Mouse (Mus musculus): ENCODE data around the gene Arhgap21. TPM values are rescaled to one million over a fixed set of nuclear protein-coding genes. Genes with fewer than 3 reads are reported as not detected.

The Arhgap21 gene
- polyA plus RNA-seq, 1 experiment from 2014 or later: 9.7 TPM

- H3K36me3 ChIP-seq: no peaks in the 10 kb centered on the region
- H3K4me2 ChIP-seq: no peak overlapping the region
- no peaks in the 10 kb centered on the region for H3K27me3 ChIP-seq
- H3K27ac ChIP-seq: no peak overlapping the region
- ATAC-seq (ENCODE audit: insufficient number of reproducible peaks, insufficient read depth, low FRiP score, low TSS enrichment, low read depth): no peak
- H3K4me1 ChIP-seq: peaks cover 51% of the 10 kb centered on the region
- H3K9me3 ChIP-seq: no peaks in the 10 kb centered on the region
- H3K4me3 ChIP-seq: no peak overlapping the region
- H3K9ac ChIP-seq: no peak overlapping the region
Measured at GRCm38 (mm10) chr2:20964461-20964860, 4.2 kb downstream of the Arhgap21 start.

DNA sequence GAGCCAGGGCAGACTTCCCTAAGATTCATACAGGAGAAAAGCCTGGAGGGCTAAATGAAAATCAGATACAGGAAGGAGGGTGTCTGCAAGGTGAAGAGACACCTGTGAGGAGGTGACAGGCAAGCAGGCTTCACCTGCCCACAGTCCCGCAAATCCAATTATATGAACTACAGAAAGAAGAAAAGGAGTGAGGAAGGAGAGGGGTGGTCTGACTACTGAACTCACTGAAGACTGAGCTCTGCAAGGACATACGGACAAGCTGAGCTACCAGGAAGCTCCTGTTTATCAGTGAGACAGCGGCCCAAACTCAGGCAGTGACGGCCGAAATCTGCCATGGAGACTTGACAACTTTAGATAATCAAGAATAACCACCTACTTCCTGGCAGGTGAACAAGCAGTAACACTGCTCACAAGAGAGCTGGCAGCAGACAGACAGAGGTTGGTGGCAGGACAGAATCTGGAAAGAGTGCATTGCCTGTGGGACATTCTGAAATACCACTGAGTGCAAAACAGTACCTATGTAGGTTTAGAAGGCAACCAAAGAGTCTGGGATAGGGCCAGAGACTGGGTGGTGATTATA lies 5.4 kb downstream of the Arhgap21 start:
- Histone ChIP-seq H3K9ac (no peak overlapping the region), H3K36me3 (no peaks in the 10 kb centered on the region), H3K27ac (no peak overlapping the region), H3K4me3 (no peak overlapping the region), H3K4me2 (no peak overlapping the region), H3K27me3 (no peaks in the 10 kb centered on the region), H3K4me1 (peaks cover 51% of the 10 kb centered on the region), H3K9me3 (no peaks in the 10 kb centered on the region)
- whole genome bisulfite sequencing: 78% methylated on average over 5 of the region's 5 CpGs
- no peak for ATAC-seq (ENCODE audit: insufficient number of reproducible peaks, insufficient read depth, low FRiP score, low TSS enrichment, low read depth)

DNA sequence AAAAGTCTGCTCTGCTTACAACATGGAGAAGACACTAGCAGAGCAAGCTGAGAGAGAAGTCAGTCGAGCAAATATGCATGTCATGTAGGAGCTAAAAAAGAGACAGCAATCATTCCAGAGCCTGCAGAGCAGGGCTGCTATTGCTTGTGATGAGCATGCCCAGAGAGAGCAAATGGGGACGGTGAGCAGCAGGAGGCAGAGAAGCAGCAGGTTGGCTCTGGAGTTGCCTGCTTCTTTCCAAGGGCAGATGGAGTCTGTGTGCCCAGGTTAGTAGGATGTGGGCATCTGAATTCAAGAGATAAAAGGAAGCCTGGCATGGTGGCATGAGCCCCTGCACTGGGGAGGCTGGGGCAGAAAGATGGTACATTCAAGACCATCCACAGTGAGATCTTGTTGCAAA lies 6.4 kb downstream of the Arhgap21 start:
- Histone ChIP-seq H3K4me3 (no peak overlapping the region), H3K27ac (no peak overlapping the region)
- 37% methylated on average over 2 of the region's 2 CpGs for WGBS

DNA sequence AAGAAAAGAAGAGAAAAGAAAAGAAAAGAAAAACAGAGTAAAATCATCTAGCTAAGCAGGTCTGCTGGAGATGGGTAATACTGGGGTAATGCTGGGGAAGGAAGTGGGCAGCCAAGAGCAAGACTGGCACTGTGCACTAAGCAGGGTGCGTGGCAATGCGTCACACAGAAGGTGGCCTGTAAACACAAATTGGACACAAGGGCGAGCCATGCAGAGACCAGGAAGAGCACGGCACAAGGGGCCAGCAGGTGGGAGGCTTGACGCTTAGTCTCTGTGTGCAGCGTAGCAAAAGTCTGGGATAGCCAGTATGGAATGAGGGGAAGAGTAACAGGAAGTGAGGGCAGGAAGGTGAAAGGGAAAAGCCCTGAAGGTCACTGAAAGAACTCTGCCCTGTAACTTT lies 6.9 kb downstream of the Arhgap21 start:
- no peak overlapping the region for H3K27ac ChIP-seq
- no peaks in the 10 kb centered on the region for H3K36me3 ChIP-seq
- ATAC-seq (ENCODE audit: insufficient number of reproducible peaks, insufficient read depth, low FRiP score, low TSS enrichment, low read depth): no peak
- H3K9ac ChIP-seq: no peak overlapping the region
- no peak overlapping the region for H3K4me3 ChIP-seq
- peaks cover 45% of the 10 kb centered on the region for H3K4me1 ChIP-seq
- no peaks in the 10 kb centered on the region for H3K9me3 ChIP-seq
- H3K27me3 ChIP-seq: no peaks in the 10 kb centered on the region
- 53% methylated on average over 6 of the region's 6 CpGs for WGBS
- no peak overlapping the region for H3K4me2 ChIP-seq

More for the DNA sequence above, 6.4 kb downstream of the Arhgap21 start:
- no peaks in the 10 kb centered on the region for H3K9me3 ChIP-seq
- no peak overlapping the region for H3K4me2 ChIP-seq
- ATAC-seq (ENCODE audit: insufficient number of reproducible peaks, insufficient read depth, low FRiP score, low TSS enrichment, low read depth): no peak
- H3K27me3 ChIP-seq: no peaks in the 10 kb centered on the region
- H3K4me1 ChIP-seq: peaks cover 49% of the 10 kb centered on the region
- no peak overlapping the region for H3K9ac ChIP-seq
- no peaks in the 10 kb centered on the region for H3K36me3 ChIP-seq

GRCm38 (mm10) chr2:20961295-20961694 lies 7.4 kb downstream of the Arhgap21 start:
- no peak for ATAC-seq (ENCODE audit: insufficient number of reproducible peaks, insufficient read depth, low FRiP score, low TSS enrichment, low read depth)
- H3K27me3 ChIP-seq: no peaks in the 10 kb centered on the region
- H3K9me3 ChIP-seq: no peaks in the 10 kb centered on the region
- peaks cover 40% of the 10 kb centered on the region for H3K4me1 ChIP-seq
- no peak overlapping the region for H3K27ac ChIP-seq
- no peak overlapping the region for H3K9ac ChIP-seq
- WGBS: 56% methylated on average over 8 of the region's 8 CpGs
- no peak overlapping the region for H3K4me3 ChIP-seq
- no peak overlapping the region for H3K4me2 ChIP-seq
- H3K36me3 ChIP-seq: no peaks in the 10 kb centered on the region

GRCm38 (mm10) chr2:20960668-20961035 lies 8.0 kb downstream of the Arhgap21 start:
- Histone ChIP-seq H3K27me3 (no peaks in the 10 kb centered on the region), H3K4me3 (no peak overlapping the region), H3K27ac (no peak overlapping the region), H3K4me1 (peaks cover 33% of the 10 kb centered on the region), H3K4me2 (no peak overlapping the region), H3K9ac (no peak overlapping the region), H3K9me3 (no peaks in the 10 kb centered on the region), H3K36me3 (no peaks in the 10 kb centered on the region)
- 68% methylated on average over 8 of the region's 8 CpGs for WGBS
- no peak for ATAC-seq (ENCODE audit: insufficient number of reproducible peaks, insufficient read depth, low FRiP score, low TSS enrichment, low read depth)

GRCm38 (mm10) chr2:20959906-20960667 lies 8.6 kb downstream of the Arhgap21 start:
- Histone ChIP-seq H3K4me2 (no peak overlapping the region), H3K4me1 (peaks cover 29% of the 10 kb centered on the region), H3K4me3 (no peak overlapping the region), H3K9me3 (no peaks in the 10 kb centered on the region), H3K9ac (no peak overlapping the region), H3K36me3 (no peaks in the 10 kb centered on the region), H3K27me3 (no peaks in the 10 kb centered on the region), H3K27ac (no peak overlapping the region)
- 78% methylated on average over 9 of the region's 9 CpGs for WGBS
- ATAC-seq (ENCODE audit: insufficient number of reproducible peaks, insufficient read depth, low FRiP score, low TSS enrichment, low read depth): no peak

GRCm38 (mm10) chr2:20959045-20959444 lies 9.6 kb downstream of the Arhgap21 start:
- Histone ChIP-seq H3K9ac (no peak overlapping the region), H3K36me3 (no peaks in the 10 kb centered on the region), H3K4me1 (peaks cover 26% of the 10 kb centered on the region), H3K27ac (no peak overlapping the region), H3K4me2 (no peak overlapping the region), H3K9me3 (no peaks in the 10 kb centered on the region), H3K27me3 (no peaks in the 10 kb centered on the region), H3K4me3 (no peak overlapping the region)
- WGBS: 81% methylated on average over 2 of the region's 2 CpGs
- ATAC-seq (ENCODE audit: insufficient number of reproducible peaks, insufficient read depth, low FRiP score, low TSS enrichment, low read depth): no peak

GRCm38 (mm10) chr2:20957995-20958394 lies 10.7 kb downstream of the Arhgap21 start:
- Histone ChIP-seq H3K36me3 (no peaks in the 10 kb centered on the region), H3K27ac (no peak overlapping the region), H3K4me2 (no peak overlapping the region), H3K4me1 (peaks cover 21% of the 10 kb centered on the region), H3K4me3 (no peak overlapping the region), H3K9me3 (no peaks in the 10 kb centered on the region), H3K27me3 (no peaks in the 10 kb centered on the region), H3K9ac (no peak overlapping the region)
- 100% methylated on average over 1 of the region's 1 CpGs for WGBS
- ATAC-seq (ENCODE audit: insufficient number of reproducible peaks, insufficient read depth, low FRiP score, low TSS enrichment, low read depth): no peak

GRCm38 (mm10) chr2:20956716-20957115 lies 12.0 kb downstream of the Arhgap21 start:
- no peak for ATAC-seq (ENCODE audit: insufficient number of reproducible peaks, insufficient read depth, low FRiP score, low TSS enrichment, low read depth)

GRCm38 (mm10) chr2:20955996-20956395 lies 12.7 kb downstream of the Arhgap21 start:
- no peak overlapping the region for H3K4me2 ChIP-seq
- peaks cover 8% of the 10 kb centered on the region for H3K4me1 ChIP-seq
- H3K9ac ChIP-seq: no peak overlapping the region
- H3K36me3 ChIP-seq: no peaks in the 10 kb centered on the region
- no peak for ATAC-seq (ENCODE audit: insufficient number of reproducible peaks, insufficient read depth, low FRiP score, low TSS enrichment, low read depth)
- H3K27ac ChIP-seq: no peak overlapping the region
- no peak overlapping the region for H3K4me3 ChIP-seq
- 58% methylated on average over 6 of the region's 6 CpGs for WGBS
- H3K27me3 ChIP-seq: no peaks in the 10 kb centered on the region
- H3K9me3 ChIP-seq: no peaks in the 10 kb centered on the region

More at GRCm38 (mm10) chr2:20956716-20957115, 12.0 kb downstream of the Arhgap21 start:
- Histone ChIP-seq H3K27ac (no peak overlapping the region), H3K27me3 (no peaks in the 10 kb centered on the region), H3K4me1 (peaks cover 13% of the 10 kb centered on the region), H3K36me3 (no peaks in the 10 kb centered on the region), H3K9ac (no peak overlapping the region), H3K4me3 (no peak overlapping the region), H3K9me3 (no peaks in the 10 kb centered on the region), H3K4me2 (no peak overlapping the region)
- WGBS: 80% methylated on average over 5 of the region's 5 CpGs

DNA sequence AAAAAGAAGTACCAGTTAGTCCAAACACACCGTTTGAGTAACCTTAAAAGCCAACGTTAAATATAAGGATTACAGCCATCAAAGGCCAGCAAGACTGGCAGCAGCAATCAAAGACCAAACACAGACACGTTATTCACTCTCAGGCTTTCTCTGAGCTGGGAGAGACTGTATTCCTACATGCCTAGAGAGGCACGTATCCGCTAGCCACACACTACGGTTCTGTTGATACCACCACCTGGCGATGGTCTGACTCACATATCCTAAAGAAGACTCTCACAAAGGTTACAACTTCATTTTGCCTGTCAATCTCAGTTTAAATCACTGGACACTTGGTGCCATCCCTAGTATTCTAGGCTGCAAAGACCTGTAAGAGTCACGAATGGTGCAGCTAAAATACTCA lies 13.3 kb downstream of the Arhgap21 start:
- H3K4me1 ChIP-seq: peaks cover 4% of the 10 kb centered on the region
- H3K27ac ChIP-seq: no peak overlapping the region
- H3K4me2 ChIP-seq: no peak overlapping the region
- ATAC-seq (ENCODE audit: insufficient number of reproducible peaks, insufficient read depth, low FRiP score, low TSS enrichment, low read depth): no peak
- no peaks in the 10 kb centered on the region for H3K9me3 ChIP-seq
- H3K4me3 ChIP-seq: no peak overlapping the region
- H3K36me3 ChIP-seq: no peaks in the 10 kb centered on the region
- H3K27me3 ChIP-seq: no peaks in the 10 kb centered on the region
- 70% methylated on average over 8 of the region's 8 CpGs for WGBS
- H3K9ac ChIP-seq: no peak overlapping the region
